Mouse (Mus musculus): ENCODE measurements at regions not wholly inside any gene's neighbourhood (a gene's known extent, or its start where the extent isn't known, plus 50 kb on each side); places are given as distances from the start of the nearest gene placed in this dataset.
A peak's percentile ranks its signal among the peaks of the same experiment; 100 is the strongest.

DNA sequence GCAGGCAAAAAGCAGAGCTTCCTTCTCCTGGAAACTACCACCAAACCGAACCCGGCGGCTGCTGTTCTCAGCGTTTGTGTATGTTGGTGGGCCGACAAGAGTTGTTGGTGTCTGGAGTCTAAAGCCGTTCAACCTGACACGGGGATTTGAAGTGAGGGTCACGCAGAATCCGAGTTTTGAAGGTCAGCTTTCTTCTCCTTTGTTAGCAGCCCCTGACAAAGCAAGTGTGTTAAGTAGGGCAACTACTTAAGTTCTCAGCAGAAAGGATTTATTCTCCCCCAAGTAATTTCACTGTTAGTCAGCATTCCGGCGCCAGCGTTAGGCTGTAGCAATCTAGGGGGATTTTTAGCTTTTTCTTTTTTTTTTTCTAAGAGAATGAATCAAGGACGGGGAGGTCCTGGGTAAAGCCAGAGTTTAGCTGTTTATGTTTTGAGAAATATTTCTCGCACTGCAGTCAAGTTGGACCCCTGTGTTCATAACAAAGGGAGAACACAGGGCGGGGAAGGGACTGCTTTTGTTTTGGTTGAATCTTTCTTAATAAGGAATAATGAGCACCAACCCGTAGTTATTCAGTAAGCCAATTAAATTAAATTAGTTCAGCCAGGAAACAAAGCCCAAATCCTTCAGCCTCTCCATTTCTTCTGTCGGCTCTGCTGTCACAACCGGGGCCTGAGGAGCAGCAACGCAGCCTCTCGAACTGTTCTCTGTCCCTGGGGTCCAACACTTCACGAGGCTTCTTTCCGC lies 138.8 kb upstream of the Zfp64 start:
- Histone ChIP-seq H3K27me3 (replicated peaks) (no peaks in the 10 kb centered on the region), H3K9me3 (peaks cover 6% of the 10 kb centered on the region), H3K4me1 (no peaks in the 10 kb centered on the region), H3K4me2 (replicated peaks) (no peak overlapping the region), H3K4me3 (no peak overlapping the region), H3K27ac (no peak overlapping the region), H3K9ac (no peak overlapping the region), H3K36me3 (no peaks in the 10 kb centered on the region)
- ATAC-seq (ENCODE audit: low FRiP score, low read depth), result no peak
- WGBS, result 76% methylated on average over 22 of the region's 22 CpGs

DNA sequence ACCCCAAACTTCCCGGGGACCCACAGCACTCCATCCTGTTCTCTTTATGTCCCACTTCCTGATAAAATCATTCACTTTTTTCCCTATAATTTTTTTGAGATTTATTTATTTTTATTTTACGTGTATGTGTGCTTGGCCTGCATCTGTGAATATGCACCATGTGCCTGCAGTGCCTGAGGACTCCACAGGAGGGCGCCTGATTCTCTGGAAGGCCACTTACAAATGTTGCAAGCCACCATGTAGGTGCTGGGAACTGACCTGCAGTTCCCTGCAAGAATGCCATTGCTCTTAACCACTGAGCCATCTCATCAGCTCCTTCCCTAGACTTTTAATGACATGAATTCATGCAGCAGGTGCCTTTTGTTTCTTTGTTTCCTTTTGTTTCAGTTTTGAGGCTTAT lies 134.9 kb upstream of the Zfp64 start:
- H3K9ac ChIP-seq, result no peak overlapping the region
- no peak overlapping the region for H3K4me3 ChIP-seq
- H3K4me2 ChIP-seq (replicated peaks), result no peak overlapping the region
- ATAC-seq (ENCODE audit: low FRiP score, low read depth), result no peak
- H3K36me3 ChIP-seq, result no peaks in the 10 kb centered on the region
- peaks cover 6% of the 10 kb centered on the region for H3K9me3 ChIP-seq
- H3K4me1 ChIP-seq, result no peaks in the 10 kb centered on the region
- H3K27me3 ChIP-seq (replicated peaks), result no peaks in the 10 kb centered on the region
- no peak overlapping the region for H3K27ac ChIP-seq
- WGBS, result 79% methylated on average over 3 of the region's 3 CpGs

DNA sequence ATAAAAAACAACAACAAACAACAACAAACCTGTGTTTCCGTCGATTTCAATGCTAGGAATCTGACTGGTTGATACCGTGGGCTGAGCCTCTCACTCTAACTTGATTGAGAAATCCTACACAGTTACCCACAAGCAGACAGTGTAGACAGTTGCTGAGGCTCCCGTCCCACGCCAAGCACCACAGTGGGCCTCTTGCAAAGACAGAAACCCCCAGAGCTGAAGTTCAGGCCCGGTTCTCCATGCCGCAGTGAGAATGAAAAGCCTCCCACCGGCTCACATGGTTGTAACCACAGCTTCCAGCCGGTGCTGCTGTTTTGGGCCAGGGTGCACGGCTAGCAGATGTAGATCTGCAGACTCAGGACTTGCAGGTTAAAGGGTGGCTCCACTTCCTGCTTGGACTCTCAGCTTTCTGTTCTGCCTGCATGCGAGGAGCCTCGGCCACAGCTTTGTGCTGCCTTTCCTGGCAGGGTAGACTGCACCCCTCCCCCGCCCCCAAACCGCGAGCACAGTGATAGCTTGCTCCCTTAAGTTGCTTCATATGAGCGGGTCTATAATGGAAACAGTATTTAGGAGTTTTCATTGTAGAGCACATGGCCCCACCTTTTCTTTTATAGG lies 133.6 kb upstream of the Zfp64 start:
- 83% methylated on average over 16 of the region's 16 CpGs for WGBS
- Histone ChIP-seq H3K4me3 (no peak overlapping the region), H3K36me3 (no peaks in the 10 kb centered on the region), H3K4me2 (replicated peaks) (no peak overlapping the region), H3K4me1 (no peaks in the 10 kb centered on the region), H3K9me3 (peaks cover 13% of the 10 kb centered on the region), H3K27me3 (replicated peaks) (no peaks in the 10 kb centered on the region), H3K27ac (no peak overlapping the region), H3K9ac (no peak overlapping the region)
- no peak for ATAC-seq (ENCODE audit: low FRiP score, low read depth)

DNA sequence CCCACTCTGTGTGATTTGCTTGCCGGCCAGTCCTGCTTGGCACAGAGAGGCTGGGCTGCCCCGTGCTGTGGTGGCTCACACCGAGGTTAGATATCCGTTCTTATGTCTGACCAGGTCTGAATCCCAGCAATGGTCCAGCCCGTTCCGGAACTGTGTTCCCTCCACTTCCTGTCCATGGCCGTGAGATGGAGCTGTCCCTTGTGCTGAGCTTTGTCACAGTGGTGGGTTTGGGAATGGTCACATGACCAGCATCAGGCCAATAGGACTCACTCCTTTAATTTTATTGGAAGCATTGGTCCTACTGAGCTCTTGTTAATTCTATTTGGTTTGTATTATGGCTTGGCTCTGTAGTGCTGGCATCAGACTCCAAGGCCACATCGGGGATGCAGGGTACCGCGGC lies 132.9 kb upstream of the Zfp64 start:
- no peak overlapping the region for H3K9ac ChIP-seq
- H3K4me2 ChIP-seq (replicated peaks), result no peak overlapping the region
- 89% methylated on average over 10 of the region's 10 CpGs for WGBS
- peaks cover 13% of the 10 kb centered on the region for H3K9me3 ChIP-seq
- H3K27ac ChIP-seq, result no peak overlapping the region
- ATAC-seq (ENCODE audit: low FRiP score, low read depth), result no peak
- no peak overlapping the region for H3K4me3 ChIP-seq
- no peaks in the 10 kb centered on the region for H3K36me3 ChIP-seq
- H3K27me3 ChIP-seq (replicated peaks), result no peaks in the 10 kb centered on the region
- H3K4me1 ChIP-seq, result no peaks in the 10 kb centered on the region

DNA sequence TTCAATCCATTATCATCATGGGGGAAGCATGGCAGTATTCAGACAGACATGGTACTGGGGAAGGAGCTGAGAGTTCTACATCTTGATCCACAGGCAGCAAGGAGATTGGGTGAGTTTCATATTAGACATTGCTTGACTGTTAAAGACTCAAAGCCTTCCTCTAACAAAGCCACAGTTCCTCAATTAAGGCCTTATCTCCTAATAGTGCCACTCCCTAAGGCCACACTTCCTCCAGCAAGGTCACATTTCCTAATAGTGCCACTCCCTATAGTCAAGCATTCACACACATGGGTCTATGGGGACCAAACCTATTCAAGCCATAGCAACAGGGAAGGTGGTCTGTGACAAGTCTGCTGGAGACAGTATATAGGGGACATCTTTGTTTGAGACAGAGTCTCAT lies 115.9 kb upstream of the Zfp64 start:
- Histone ChIP-seq H3K27me3 (replicated peaks) (no peaks in the 10 kb centered on the region), H3K9ac (no peak overlapping the region), H3K9me3 (peaks cover 11% of the 10 kb centered on the region), H3K4me1 (no peaks in the 10 kb centered on the region), H3K36me3 (no peaks in the 10 kb centered on the region), H3K4me2 (replicated peaks) (no peak overlapping the region), H3K4me3 (no peak overlapping the region), H3K27ac (no peak overlapping the region)
- no peak for ATAC-seq (ENCODE audit: low FRiP score, low read depth)

DNA sequence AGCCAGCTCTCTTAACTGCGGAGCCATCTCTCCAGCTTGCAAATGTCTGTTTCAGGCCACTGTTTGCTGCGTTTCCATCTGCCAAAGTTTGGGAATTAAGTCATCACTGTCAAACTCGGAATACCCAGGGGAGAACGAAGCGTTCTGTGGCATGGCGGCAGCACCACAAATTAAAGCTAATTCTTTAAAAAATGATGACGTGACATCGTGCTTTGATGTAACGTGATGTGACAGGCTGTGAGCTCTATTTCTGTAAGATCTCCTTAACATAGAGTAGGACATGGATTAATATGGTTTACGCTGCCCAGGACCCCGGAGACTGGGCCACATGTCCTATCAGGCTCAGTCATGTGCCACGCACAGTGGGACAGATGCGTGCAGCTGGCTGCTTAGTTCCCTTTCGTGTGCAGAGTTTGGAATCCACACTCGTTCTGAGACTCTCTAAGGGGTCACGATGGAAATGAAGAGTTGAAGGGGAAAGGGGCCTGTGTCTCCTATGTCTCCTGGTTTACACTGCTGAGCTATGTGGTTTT lies 109.8 kb upstream of the Zfp64 start:
- no peak for ATAC-seq (ENCODE audit: low FRiP score, low read depth)
- Histone ChIP-seq H3K4me3 (no peak overlapping the region), H3K36me3 (no peaks in the 10 kb centered on the region), H3K9ac (no peak overlapping the region), H3K27me3 (replicated peaks) (no peaks in the 10 kb centered on the region), H3K27ac (no peak overlapping the region), H3K4me1 (no peaks in the 10 kb centered on the region; the same call in 1 of the 2 replicates), H3K9me3 (0 out of 2 replicates have a peak, but pooled peaks cover 1% of the 10 kb centered on the region), H3K4me2 (replicated peaks) (no peak overlapping the region)
- WGBS, result 93% methylated on average over 16 of the region's 16 CpGs

DNA sequence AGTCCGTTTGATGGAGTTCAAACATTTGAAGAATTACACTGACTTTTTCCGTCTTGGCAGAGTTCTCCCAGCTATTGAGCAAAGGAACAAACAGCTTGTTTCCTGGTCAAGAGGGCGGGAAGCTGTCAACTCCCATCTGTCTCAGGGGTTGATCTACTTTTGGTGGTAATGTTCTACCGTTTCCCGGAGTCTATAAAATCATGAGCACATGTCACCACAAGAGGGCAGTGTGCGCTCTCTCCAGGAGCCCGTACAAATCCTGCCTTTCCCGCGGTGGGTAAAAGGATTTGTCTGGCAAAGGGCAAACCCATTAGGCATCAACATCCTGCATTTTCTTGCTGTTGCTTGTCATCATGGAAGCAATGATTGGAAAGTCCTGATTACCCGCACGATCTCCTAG lies 106.1 kb upstream of the Zfp64 start:
- no peak for ATAC-seq (ENCODE audit: low FRiP score, low read depth)
- H3K27me3 ChIP-seq (replicated peaks), result no peaks in the 10 kb centered on the region
- 0 out of 2 replicates have a peak overlapping the region, but pooled peaks have one; percentile 12 for H3K4me2 ChIP-seq (replicated peaks)
- no peaks in the 10 kb centered on the region for H3K36me3 ChIP-seq
- H3K4me3 ChIP-seq, result no peak overlapping the region
- H3K27ac ChIP-seq, result no peak overlapping the region
- no peak overlapping the region for H3K9ac ChIP-seq
- 10% methylated on average over 11 of the region's 11 CpGs for WGBS
- H3K9me3 ChIP-seq, result 0 out of 2 replicates have a peak, but pooled peaks cover 4% of the 10 kb centered on the region
- no peaks in the 10 kb centered on the region; the same call in 1 of the 2 replicates for H3K4me1 ChIP-seq

DNA sequence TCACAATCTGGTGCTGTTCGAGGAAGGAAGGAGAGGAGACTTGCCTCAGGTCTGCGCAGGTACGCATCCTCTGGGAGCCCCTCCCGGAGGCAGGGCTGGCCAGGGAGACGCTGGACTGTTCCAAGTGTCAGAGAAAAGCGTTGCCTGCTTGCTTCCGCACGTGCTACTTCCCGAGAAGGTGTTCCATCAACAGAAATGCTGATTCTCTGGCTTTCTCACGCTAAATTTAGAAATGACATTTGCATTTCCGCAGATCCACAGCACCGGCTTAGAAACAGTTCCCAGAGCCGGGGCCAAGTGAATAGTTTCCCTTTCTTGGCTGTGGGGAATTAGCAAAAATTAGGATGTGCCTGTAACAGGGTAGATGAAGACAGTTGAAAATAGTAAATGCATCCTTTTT lies 105.1 kb upstream of the Zfp64 start:
- no peak for ATAC-seq (ENCODE audit: low FRiP score, low read depth)
- WGBS, result 63% methylated on average over 13 of the region's 13 CpGs

DNA sequence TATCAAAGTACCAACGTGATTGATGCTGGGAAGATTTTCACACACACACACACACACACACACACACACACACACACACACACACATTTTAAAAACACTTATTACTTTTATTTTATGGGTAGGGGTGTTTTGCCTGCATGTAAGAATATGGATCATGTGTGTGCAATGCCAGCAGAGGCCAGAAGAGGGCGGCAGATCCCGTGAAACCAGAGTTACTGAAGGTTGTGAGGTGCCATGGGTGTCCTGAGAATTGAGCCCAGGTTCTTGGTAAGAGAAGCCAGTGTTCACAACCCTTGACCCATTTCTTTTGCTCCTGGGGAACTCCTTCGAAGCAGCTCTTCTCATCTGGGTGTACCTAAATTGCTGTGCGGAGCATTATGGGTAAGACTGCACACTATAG lies 102.4 kb upstream of the Zfp64 start:
- 75% methylated on average over 5 of the region's 5 CpGs for WGBS
- no peak overlapping the region for H3K4me3 ChIP-seq

More for the DNA sequence above, 105.1 kb upstream of the Zfp64 start:
- 0 out of 2 replicates have a peak, but pooled peaks cover 4% of the 10 kb centered on the region for H3K9me3 ChIP-seq
- no peak overlapping the region for H3K4me3 ChIP-seq
- no peaks in the 10 kb centered on the region for H3K27me3 ChIP-seq (replicated peaks)
- no peaks in the 10 kb centered on the region; the same call in 1 of the 2 replicates for H3K4me1 ChIP-seq
- no peak overlapping the region for H3K9ac ChIP-seq
- H3K36me3 ChIP-seq, result no peaks in the 10 kb centered on the region
- H3K4me2 ChIP-seq (replicated peaks), result no peak overlapping the region
- H3K27ac ChIP-seq, result no peak overlapping the region

DNA sequence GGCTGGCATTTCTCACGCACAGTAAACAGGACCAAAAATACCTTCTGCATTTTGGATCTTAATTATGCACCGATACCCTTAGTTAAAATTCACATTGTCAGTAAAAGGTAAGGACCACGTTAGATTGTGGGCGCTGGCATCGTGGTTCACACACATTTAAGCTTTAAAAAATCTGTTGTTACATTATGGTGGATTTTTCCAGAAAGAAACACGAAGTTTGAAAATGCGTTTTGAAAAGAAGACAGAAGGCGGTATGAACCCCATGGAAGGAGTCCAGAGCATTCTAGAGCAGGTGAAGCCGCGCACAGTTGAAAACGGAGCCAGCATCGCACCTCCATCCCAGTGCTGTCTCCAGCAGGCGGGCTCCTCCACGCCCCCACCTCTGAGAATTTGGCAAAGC lies 94.6 kb upstream of the Zfp64 start:
- Histone ChIP-seq H3K9ac (no peak overlapping the region), H3K4me3 (no peak overlapping the region), H3K27me3 (replicated peaks) (no peaks in the 10 kb centered on the region), H3K4me2 (replicated peaks) (no peak overlapping the region), H3K4me1 (no peaks in the 10 kb centered on the region), H3K27ac (no peak overlapping the region), H3K9me3 (no peaks in the 10 kb centered on the region), H3K36me3 (no peaks in the 10 kb centered on the region)
- 93% methylated on average over 14 of the region's 14 CpGs for WGBS
- no peak for ATAC-seq (ENCODE audit: low FRiP score, low read depth)

More for the DNA sequence above, 102.4 kb upstream of the Zfp64 start:
- Histone ChIP-seq H3K4me2 (replicated peaks) (no peak overlapping the region), H3K27me3 (replicated peaks) (no peaks in the 10 kb centered on the region), H3K4me1 (no peaks in the 10 kb centered on the region; the same call in 1 of the 2 replicates), H3K36me3 (no peaks in the 10 kb centered on the region), H3K9me3 (0 out of 2 replicates have a peak, but pooled peaks cover 4% of the 10 kb centered on the region), H3K27ac (no peak overlapping the region), H3K9ac (no peak overlapping the region)
- no peak for ATAC-seq (ENCODE audit: low FRiP score, low read depth)

DNA sequence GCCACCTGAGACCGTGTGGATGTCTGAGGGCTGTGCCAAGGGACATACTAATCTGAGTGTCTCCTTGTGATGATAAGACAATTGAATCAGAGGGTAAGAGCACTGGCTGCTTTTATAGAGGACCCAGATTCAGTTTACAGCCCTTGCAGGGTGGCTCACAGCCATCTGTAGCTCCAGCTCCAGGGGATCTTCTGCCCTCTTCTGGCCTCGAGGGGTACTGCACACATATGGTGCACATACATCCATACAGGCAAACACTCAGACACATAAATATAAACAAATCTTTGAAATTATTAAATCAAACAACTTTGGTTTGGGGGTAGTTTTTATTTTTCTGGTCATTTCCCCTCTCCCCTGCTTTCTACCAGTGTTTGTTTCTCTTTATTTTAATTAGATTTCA lies 86.4 kb upstream of the Zfp64 start:
- WGBS, result 84% methylated on average over 2 of the region's 2 CpGs
- H3K4me2 ChIP-seq (replicated peaks), result no peak overlapping the region
- H3K4me3 ChIP-seq, result no peak overlapping the region
- no peak overlapping the region for H3K27ac ChIP-seq
- ATAC-seq (ENCODE audit: low FRiP score, low read depth), result no peak
- H3K27me3 ChIP-seq (replicated peaks), result no peaks in the 10 kb centered on the region
- H3K36me3 ChIP-seq, result no peaks in the 10 kb centered on the region
- no peak overlapping the region for H3K9ac ChIP-seq
- peaks cover 6% of the 10 kb centered on the region; the same call in 1 of the 2 replicates for H3K9me3 ChIP-seq
- H3K4me1 ChIP-seq, result no peaks in the 10 kb centered on the region; the same call in 1 of the 2 replicates

DNA sequence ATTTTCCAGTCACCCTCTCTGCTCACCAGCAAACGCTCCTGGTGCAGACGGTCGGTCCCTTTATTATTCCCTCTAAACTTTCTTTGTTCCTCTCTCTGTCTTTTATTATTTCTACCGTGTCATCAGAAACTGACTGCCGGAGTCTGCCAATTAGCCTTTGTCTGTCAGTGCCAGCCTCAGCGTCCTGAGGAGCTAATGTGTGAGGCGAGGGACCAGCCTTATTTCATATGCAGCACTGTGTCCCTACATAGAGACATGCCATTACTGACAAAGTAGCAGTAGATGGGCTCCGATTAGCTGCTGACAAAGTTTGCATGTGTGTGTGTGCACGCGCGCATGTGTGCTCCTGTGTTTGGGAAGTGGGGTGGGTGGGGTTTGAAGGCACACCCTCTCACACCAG lies 82.6 kb upstream of the Zfp64 start:
- Histone ChIP-seq H3K27ac (no peak overlapping the region), H3K4me2 (replicated peaks) (no peak overlapping the region), H3K9me3 (peaks cover 6% of the 10 kb centered on the region; the same call in 1 of the 2 replicates), H3K4me1 (no peaks in the 10 kb centered on the region; the same call in 1 of the 2 replicates), H3K36me3 (no peaks in the 10 kb centered on the region), H3K9ac (no peak overlapping the region), H3K4me3 (no peak overlapping the region), H3K27me3 (replicated peaks) (no peaks in the 10 kb centered on the region)
- 54% methylated on average over 11 of the region's 11 CpGs for WGBS
- ATAC-seq (ENCODE audit: low FRiP score, low read depth), result no peak

All from neural tube, embryonic 12.5 days (tissue).